Mouse (Mus musculus) heart, adult 18-20 months (tissue): ENCODE results near the gene Ppm1j. TPM values are rescaled to one million over a fixed set of nuclear protein-coding genes. Genes with fewer than 3 reads are reported as not detected.
"Not testable (repeated sequence)": the region's sequence is repeated elsewhere in the genome, so short reads cannot be mapped to it uniquely, and the experiment has no call there.

Source experiments
- DNase-seq, 2 experiments: peaks; one replicate each; pipeline ENCODE4 v3.0.0; 2021 to 2022; ENCODE audit warnings: mixed read lengths in 1 of 2
- total RNA-seq, 2 experiments: library from RNA; stranded (reverse); gene quantifications; 2 replicates each; pipeline ENCODE4 v1.2.3; 2021

Ppm1j gene
- total RNA-seq, 2 experiments from 2014 or later, result 20.5 to 21.1 TPM

GRCm38 (mm10) chr3:104813227-104813626 is 32.4 kb downstream of the Ppm1j start:
- not testable (repeated sequence) for DNase-seq

GRCm38 (mm10) chr3:104814746-104815145 is 33.9 kb downstream of the Ppm1j start:
- no peak for DNase-seq

GRCm38 (mm10) chr3:104815346-104815745 is 34.5 kb downstream of the Ppm1j start:
- DNase-seq, result no peak

- no peak for DNase-seq
Observed at GRCm38 (mm10) chr3:104816130-104816529, 35.3 kb downstream of the Ppm1j start.

DNA sequence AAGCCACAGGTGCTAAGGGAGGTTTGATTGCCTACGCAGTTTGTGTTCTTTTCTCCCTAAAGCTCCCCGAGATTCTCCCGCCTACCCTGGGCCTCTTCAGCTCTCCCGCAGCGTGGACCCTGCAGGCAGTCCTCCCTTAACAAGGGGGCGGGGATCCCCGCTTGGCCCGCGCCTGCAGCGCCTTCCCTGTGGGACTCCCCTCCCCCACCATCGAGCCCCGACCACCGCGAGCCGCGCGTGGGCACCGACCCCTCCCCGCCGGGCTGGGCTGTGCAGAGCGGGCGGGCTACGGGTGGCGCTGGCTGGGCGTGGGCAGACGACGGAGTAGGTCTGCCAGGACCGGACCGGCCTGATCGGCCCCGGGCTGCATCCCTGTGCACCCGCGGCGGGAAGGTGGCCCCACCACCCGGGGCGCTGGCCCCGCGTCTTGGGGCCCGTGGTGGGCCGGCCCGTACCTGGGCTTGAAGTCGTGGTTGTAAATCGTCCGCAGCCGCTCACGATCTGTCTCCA is 36.7 kb downstream of the Ppm1j start:
- DNase-seq, result peak; percentile 64 to 71

DNA sequence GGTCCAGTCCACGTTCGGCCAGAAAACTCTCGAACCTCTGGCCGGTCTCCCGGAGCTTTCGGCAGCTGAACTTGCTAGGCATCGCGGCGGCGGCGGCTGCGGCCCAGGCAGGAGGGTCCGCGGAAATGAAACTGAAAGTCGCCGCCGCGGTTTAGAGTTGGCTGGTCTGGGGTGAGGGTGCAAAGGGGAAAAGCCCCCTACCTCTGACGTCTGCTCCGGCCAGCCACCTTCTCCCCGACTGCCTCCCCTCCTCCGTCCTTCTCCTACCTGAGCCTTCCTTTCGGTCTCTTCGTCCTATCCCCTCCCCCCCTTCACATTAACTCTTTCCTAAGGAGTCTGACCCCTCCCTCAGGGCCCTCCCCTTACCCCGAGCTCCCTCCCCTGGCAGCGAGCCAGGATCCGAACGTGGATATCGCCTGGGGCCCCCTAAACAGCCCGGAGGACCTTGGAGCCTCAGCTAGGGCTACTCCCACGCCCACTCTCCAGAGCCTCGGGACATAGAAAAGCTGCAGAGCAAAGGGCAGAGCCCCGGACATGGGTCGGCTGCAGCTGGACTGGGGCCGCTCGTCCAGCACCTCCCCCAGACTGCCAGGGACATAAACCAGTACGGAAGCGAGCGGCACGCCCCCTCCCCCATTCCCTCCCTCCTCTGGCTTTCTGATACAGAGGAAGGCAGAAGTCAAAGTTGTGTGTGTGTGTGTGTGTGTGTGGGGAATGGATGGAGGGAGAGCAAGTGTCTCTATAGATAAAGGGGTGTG is 37.3 kb downstream of the Ppm1j start, which contains the start of gene Mov10:
Gene Mov10 (minus strand): TSS at position 573 of the 758 bp plus-strand sequence.
- DNase-seq, result peak; percentile 76 to 78

DNA sequence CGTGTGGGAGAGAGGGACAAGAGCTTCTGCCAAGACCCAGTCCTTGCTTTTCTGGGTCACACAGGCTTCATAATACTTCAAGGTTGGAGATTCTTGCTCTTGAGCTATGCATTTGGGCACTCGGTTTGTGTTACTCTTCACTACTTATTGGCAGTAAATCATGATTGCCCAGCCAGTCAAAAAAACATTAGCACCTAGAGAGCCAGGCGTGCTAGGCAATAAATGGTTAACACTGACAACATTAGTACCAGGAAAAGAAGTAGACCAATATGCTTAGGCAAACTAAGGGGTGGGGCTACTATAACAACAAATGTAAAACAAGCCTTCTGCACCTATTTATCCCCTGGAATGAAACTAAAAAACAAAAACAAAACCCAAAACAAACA is 37.9 kb downstream of the Ppm1j start:
- DNase-seq, result no peak

GRCm38 (mm10) chr3:104820426-104820825 is 39.6 kb downstream of the Ppm1j start:
- DNase-seq, result no peak

- no peak for DNase-seq
Observed at GRCm38 (mm10) chr3:104822413-104822812, 41.6 kb downstream of the Ppm1j start.

Other genes starting within 250 kb of the Ppm1j start
- 100 to 1,000 TPM; 156 to 159 TPM for gene Slc16a1, start 142.4 kb upstream of the Ppm1j start, total RNA-seq
- gene Fam19a3, start 784 bp downstream of the Ppm1j start, total RNA-seq, result 1 to 10 TPM; 1.4 to 1.5 TPM
- gene Rhoc, start 7.3 kb downstream of the Ppm1j start, total RNA-seq, result 10 to 100 TPM; 75.2 to 84.3 TPM
- 1 to 10 TPM; 6.2 TPM for gene Mov10, start 37.5 kb downstream of the Ppm1j start, total RNA-seq
- gene St7l, start 82.9 kb downstream of the Ppm1j start, total RNA-seq, result 10 to 100 TPM; 16.5 to 20.4 TPM
- 10 to 100 TPM; 24.9 to 31.7 TPM for gene Capza1, start 83.4 kb downstream of the Ppm1j start, total RNA-seq
- gene Wnt2b, start 180.9 kb downstream of the Ppm1j start, total RNA-seq, result 1 to 10 TPM in 1 of 2 experiments, under 1 TPM in 1; 0.82 to 1.9 TPM